Mouse (Mus musculus): ENCODE data around the gene Usp10. TPM values are rescaled to one million over a fixed set of nuclear protein-coding genes. Genes with fewer than 3 reads are reported as not detected.

Gene Usp10
- total and polyA plus RNA-seq, 3 experiments: 227 to 398 (median 263) TPM

DNA sequence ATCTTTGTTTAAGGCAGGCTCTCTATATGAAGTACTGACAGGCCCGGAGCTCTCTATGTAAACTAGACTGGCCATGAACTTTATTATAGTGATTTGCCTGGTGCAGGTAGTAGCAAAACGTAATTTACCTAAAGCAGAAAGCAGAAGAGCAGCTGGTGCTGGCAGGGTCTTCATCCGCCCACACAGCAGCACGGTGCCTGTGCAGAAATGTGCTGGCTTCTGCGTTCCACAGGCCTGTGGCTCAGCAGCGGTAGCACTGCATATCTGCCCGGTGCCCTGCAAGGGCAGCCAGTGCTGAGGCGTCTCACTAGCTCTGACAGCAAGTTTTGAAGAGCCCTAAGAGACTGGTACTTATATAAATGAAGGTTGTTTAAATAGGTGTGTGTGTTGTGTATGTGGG, 45.2 kb downstream of the Usp10 start:
- no peaks in the 10 kb centered on the region for H3K79me2 ChIP-seq (ENCODE audit: control insufficient read depth, insufficient read depth, low read length, poor library complexity)
- no peak overlapping the region for H3K9ac ChIP-seq (ENCODE audit: control insufficient read depth, low read depth, low read length, poor library complexity, severe bottlenecking)
- H3K4me3 ChIP-seq (ENCODE audit: control insufficient read depth in 1 of 2, insufficient read depth in 1 of 2, low read depth in 2 of 2, low read length in 2 of 2): no peak overlapping the region
- no peaks in the 10 kb centered on the region for H3K9me3 ChIP-seq (replicated peaks; ENCODE audit: insufficient read depth, low read length)
- H3K4me1 ChIP-seq (ENCODE audit: control insufficient read depth in 1 of 2, insufficient read depth in 2 of 2, low read length in 2 of 2): no peaks in the 10 kb centered on the region
- peaks cover 0 to 21% of the 10 kb centered on the region in 2 experiments; a peak in 2 of 4 replicates for H3K36me3 ChIP-seq (ENCODE audit: control insufficient read depth in 1 of 2, insufficient read depth in 2 of 2, low read length in 2 of 2)
- TF ChIP-seq MYC (IDR thresholded peaks at IDR 0.05; ENCODE audit: low read depth, low read length): no peak
- TF ChIP-seq NRF1 (IDR thresholded peaks at IDR 0.05; ENCODE audit: insufficient read depth, low read depth, low read length, poor library complexity, severe bottlenecking): no peak
- TF ChIP-seq POLR2A (IDR thresholded peaks at IDR 0.05; ENCODE audit: control insufficient read depth in 1 of 2, insufficient read depth in 1 of 2, low read depth in 1 of 2, low read length in 2 of 2, poor library complexity in 1 of 2): peak in 1 of 2 experiments; percentile 18; a peak in 2 of 4 replicates
- TF ChIP-seq GABPA (IDR thresholded peaks at IDR 0.05; ENCODE audit: low read depth, low read length): no peak
- no peaks in the 10 kb centered on the region for H3K27me3 ChIP-seq (ENCODE audit: control insufficient read depth in 1 of 2, insufficient read depth in 2 of 2, low read length in 2 of 2)
- no peak overlapping the region for H3K27ac ChIP-seq (ENCODE audit: control insufficient read depth, low read depth, low read length)
- no peak for DNase-seq (ENCODE audit: low read depth, low spot score)

DNA sequence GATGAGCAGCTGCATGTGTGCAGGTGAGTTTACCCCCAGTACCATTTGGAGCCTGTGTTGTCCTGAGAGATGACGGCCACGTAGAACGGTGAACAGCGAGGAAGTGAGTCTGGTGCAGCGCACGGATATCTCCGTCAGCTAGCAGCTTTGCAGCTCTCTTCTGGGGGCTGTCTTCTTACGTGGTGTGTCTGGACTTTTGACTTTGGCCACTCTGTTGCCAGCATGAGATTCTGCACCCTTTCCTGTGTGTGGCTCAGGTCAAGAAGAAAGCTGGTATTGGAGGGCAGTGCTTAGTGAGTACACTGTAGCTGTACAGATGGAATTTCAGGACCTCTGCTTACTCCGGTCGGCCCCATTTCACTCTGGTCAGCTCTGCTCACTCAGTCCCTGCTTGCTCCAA, 47.9 kb downstream of the Usp10 start:
- H3K9me3 ChIP-seq (replicated peaks; ENCODE audit: insufficient read depth, low read length): no peaks in the 10 kb centered on the region
- H3K27me3 ChIP-seq (ENCODE audit: control insufficient read depth in 1 of 2, insufficient read depth in 2 of 2, low read length in 2 of 2): no peaks in the 10 kb centered on the region
- H3K27ac ChIP-seq (ENCODE audit: control insufficient read depth, low read depth, low read length): no peak overlapping the region
- 0 out of 4 replicates have a peak, but pooled peaks of 1 of the 2 experiments have one; percentile 20 for TF ChIP-seq POLR2A (IDR thresholded peaks at IDR 0.05; ENCODE audit: control insufficient read depth in 1 of 2, insufficient read depth in 1 of 2, low read depth in 1 of 2, low read length in 2 of 2, poor library complexity in 1 of 2)
- no peak for TF ChIP-seq NELFE (IDR thresholded peaks at IDR 0.05; ENCODE audit: low read depth, low read length)
- H3K4me1 ChIP-seq (ENCODE audit: control insufficient read depth in 1 of 2, insufficient read depth in 2 of 2, low read length in 2 of 2): peaks cover 0 to 2% of the 10 kb centered on the region in 2 experiments; a peak in 1 of 4 replicates
- no peak overlapping the region for H3K9ac ChIP-seq (ENCODE audit: control insufficient read depth, low read depth, low read length, poor library complexity, severe bottlenecking)
- no peak for DNase-seq (ENCODE audit: low read depth, low spot score)
- H3K36me3 ChIP-seq (ENCODE audit: control insufficient read depth in 1 of 2, insufficient read depth in 2 of 2, low read length in 2 of 2): peaks cover 0 to 10% of the 10 kb centered on the region in 2 experiments; a peak in 2 of 4 replicates
- H3K79me2 ChIP-seq (ENCODE audit: control insufficient read depth, insufficient read depth, low read length, poor library complexity): no peaks in the 10 kb centered on the region
- no peak overlapping the region for H3K4me3 ChIP-seq (ENCODE audit: control insufficient read depth in 1 of 2, insufficient read depth in 1 of 2, low read depth in 2 of 2, low read length in 2 of 2)

DNA sequence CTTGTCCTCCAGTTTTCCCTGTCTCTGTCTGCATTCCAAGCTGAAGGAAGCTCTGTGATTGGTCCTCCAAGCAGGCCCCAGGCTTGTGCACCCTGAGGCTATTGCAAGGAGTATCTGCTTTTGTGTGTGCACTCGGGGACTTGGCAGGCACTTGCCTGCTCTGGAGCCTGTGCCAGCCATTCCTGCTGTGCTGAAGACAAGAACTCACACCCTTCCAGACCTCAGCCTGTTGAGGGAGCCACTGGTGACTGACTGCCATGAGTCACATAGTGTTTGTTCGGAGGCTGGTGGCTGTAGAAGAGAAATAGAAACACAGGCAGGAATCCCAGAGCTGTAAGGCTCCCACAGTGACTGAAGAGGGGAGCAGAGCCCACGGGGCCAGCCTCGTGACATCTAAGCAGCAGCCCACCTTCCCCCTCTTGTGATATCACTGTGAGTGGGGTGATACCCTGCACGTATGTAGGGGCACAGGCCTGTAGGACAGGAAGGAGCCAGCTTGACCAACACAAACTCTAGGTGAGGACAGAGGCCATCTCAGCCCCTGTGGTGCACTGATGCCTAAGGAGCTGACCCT, 50.5 kb downstream of the Usp10 start:
- TF ChIP-seq POLR2AphosphoS5 (IDR thresholded peaks at IDR 0.05; ENCODE audit: borderline replicate concordance, low read depth, low read length) (no peak), MXI1 (IDR thresholded peaks at IDR 0.05; ENCODE audit: low read depth, low read length) (no peak), MEF2A (IDR thresholded peaks at IDR 0.05; ENCODE audit: extremely low read depth, insufficient replicate concordance, low read depth, low read length, poor library complexity, severe bottlenecking) (no peak), ZNF384 (IDR thresholded peaks at IDR 0.05; ENCODE audit: low read depth, low read length) (no peak), CHD1 (IDR thresholded peaks at IDR 0.05; ENCODE audit: low read depth, low read length) (no peak), RAD21 (IDR thresholded peaks at IDR 0.05; ENCODE audit: low read depth, low read length) (no peak), NRF1 (IDR thresholded peaks at IDR 0.05; ENCODE audit: insufficient read depth, low read depth, low read length, poor library complexity, severe bottlenecking) (no peak), ZC3H11A (IDR thresholded peaks at IDR 0.05; ENCODE audit: low read depth, low read length) (no peak), RCOR1 (IDR thresholded peaks at IDR 0.05; ENCODE audit: low read depth, low read length) (no peak)
- Histone ChIP-seq H3K79me2 (ENCODE audit: control insufficient read depth, insufficient read depth, low read length, poor library complexity) (no peaks in the 10 kb centered on the region), H3K9me3 (replicated peaks; ENCODE audit: insufficient read depth, low read length) (no peaks in the 10 kb centered on the region), H3K4me3 (ENCODE audit: control insufficient read depth in 1 of 2, insufficient read depth in 1 of 2, low read depth in 2 of 2, low read length in 2 of 2) (no peak overlapping the region), H3K9ac (ENCODE audit: control insufficient read depth, low read depth, low read length, poor library complexity, severe bottlenecking) (no peak overlapping the region), H3K27ac (ENCODE audit: control insufficient read depth, low read depth, low read length) (no peak overlapping the region), H3K36me3 (ENCODE audit: control insufficient read depth in 1 of 2, insufficient read depth in 2 of 2, low read length in 2 of 2) (peaks cover 0 to 6% of the 10 kb centered on the region in 2 experiments; a peak in 2 of 4 replicates), H3K4me1 (ENCODE audit: control insufficient read depth in 1 of 2, insufficient read depth in 2 of 2, low read length in 2 of 2) (peaks cover 0 to 2% of the 10 kb centered on the region in 2 experiments; a peak in 1 of 4 replicates), H3K27me3 (ENCODE audit: control insufficient read depth in 1 of 2, insufficient read depth in 2 of 2, low read length in 2 of 2) (no peaks in the 10 kb centered on the region)
- DNase-seq (ENCODE audit: low read depth, low spot score): no peak
